Mouse (Mus musculus): ENCODE results near the gene Pcmt1.

DNA sequence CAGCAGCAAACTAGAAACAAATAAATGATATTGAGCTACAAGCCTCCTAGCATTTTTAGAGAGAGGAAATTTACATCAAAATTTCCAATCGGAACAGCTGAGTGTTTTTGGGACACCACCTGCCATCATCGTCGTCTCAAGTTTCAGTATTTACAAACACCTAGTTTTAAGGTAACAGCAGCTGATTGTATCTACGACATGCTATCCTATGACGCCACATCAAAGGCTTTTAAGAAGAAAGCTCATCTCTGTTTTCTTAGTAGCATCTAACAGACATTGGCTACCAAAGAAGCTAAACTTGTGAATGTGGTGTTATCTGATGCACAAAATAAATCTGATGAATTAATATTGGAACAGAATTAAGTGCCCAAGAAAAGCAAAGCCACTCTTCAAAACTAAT is 50.6 kb downstream of the Pcmt1 start:
- no peak for TF ChIP-seq POLR2A (IDR thresholded peaks at IDR 0.05; ENCODE audit: control insufficient read depth, extremely low read depth, insufficient read depth, low read length, poor library complexity)
- TF ChIP-seq CTCF (IDR thresholded peaks at IDR 0.05; ENCODE audit: borderline replicate concordance, control insufficient read depth, extremely low read depth, insufficient read depth, low read length, poor library complexity) = no peak

All from thymus, adult 2 months (tissue).